Comparison of ENCODE assay signal across 14 mouse cellular contexts in genomic region chr4:135085077-135085853, GRCm38 (mm10). TPM values are rescaled to one million over a fixed set of nuclear protein-coding genes. Genes with fewer than 3 reads are reported as not detected.
DNase-seq lines count a peak whose midpoint lies in the region; ATAC-seq and TF ChIP-seq lines count a peak whose summit lies in the region.
"Had no signal": no experiment of that assay in that cellular context is flagged by ENCODE, and none has a peak within 500 bp of the region (broad histone marks: within the 10 kb centered on the region; RNA-seq: fewer than 3 reads in every experiment).

No protein-coding gene starts in this region.

- H3K4me2 ChIP-seq in liver, embryonic 14.5 days (ENCODE audit: low read depth), result no peak overlapping the region
- no peak overlapping the region for H3K4me2 ChIP-seq in liver, embryonic 12.5 days
- no peak overlapping the region for H3K4me2 ChIP-seq in CH12.LX (ENCODE audit: insufficient read depth, low read depth, poor library complexity, severe bottlenecking)
- H3K4me2 ChIP-seq: embryonic facial prominence, embryonic 15.5 days; hindbrain, embryonic 14.5 days; lung, embryonic 15.5 days had no signal

- WGBS in liver, embryonic 14.5 days (ENCODE audit: insufficient replicate concordance), result 31% methylated on average over 13 of the region's 13 CpGs
- 42% methylated on average over 13 of the region's 13 CpGs for WGBS in liver, embryonic 12.5 days (ENCODE audit: insufficient replicate concordance)

- no peak for DNase-seq in liver, embryonic 14.5 days (ENCODE audit: low read depth in 3 of 3, low spot score in 3 of 3)
- DNase-seq in CH12.LX (ENCODE audit: extremely low read depth), result no peak
- DNase-seq in ES-CJ7 (ENCODE audit: low read depth, low spot score), result peak; percentile 19
- peak; percentile 60 for DNase-seq in induced T-regulatory cell, adult 2 months (ENCODE audit: low read depth)
- no peak for DNase-seq in adrenal gland, postnatal 4 days (ENCODE audit: low spot score in 2 of 2)
- DNase-seq in left cerebral cortex, adult 11 months (ENCODE audit: low spot score), result no peak
- DNase-seq: cerebellum, postnatal 25 days; heart, adult 18-20 months; kidney, postnatal 14 days had no signal

- no peak for ATAC-seq in liver, embryonic 14.5 days (ENCODE audit: insufficient read depth)
- no peak for ATAC-seq in liver, embryonic 12.5 days

- TF ChIP-seq RAD21 in CH12.LX (IDR thresholded peaks at IDR 0.05; ENCODE audit: low read depth, low read length), result no peak

- dilution Hi-C loops in CH12.LX (cut with MboI; ENCODE audit: extremely low pct_ligation_motif_present, extremely low pct_unique_long_range_greater_than_20kb, low sequenced_read_pairs), result no loop called here

- H3K27ac ChIP-seq in liver, embryonic 14.5 days, result no peak overlapping the region
- H3K27ac ChIP-seq in liver, embryonic 12.5 days, result no peak overlapping the region
- no peak overlapping the region for H3K27ac ChIP-seq in CH12.LX (ENCODE audit: insufficient read depth, low read depth)
- H3K27ac ChIP-seq: embryonic facial prominence, embryonic 15.5 days; hindbrain, embryonic 14.5 days; lung, embryonic 15.5 days had no signal

- TF ChIP-seq EP300 in liver, embryonic 14.5 days (IDR thresholded peaks at IDR 0.05; ENCODE audit: low read depth), result no peak
- no peak for TF ChIP-seq EP300 in CH12.LX (IDR thresholded peaks at IDR 0.05; ENCODE audit: low read length)

- H3K79me2 ChIP-seq in CH12.LX (replicated peaks; ENCODE audit: control insufficient read depth, extremely low read depth, insufficient read depth, poor library complexity, severe bottlenecking), result no peaks in the 10 kb centered on the region

- no peaks in the 10 kb centered on the region for H3K27me3 ChIP-seq in liver, embryonic 14.5 days (ENCODE audit: control insufficient read depth, insufficient read depth, low read length)
- H3K27me3 ChIP-seq in liver, embryonic 12.5 days (replicated peaks), result peaks cover 9% of the 10 kb centered on the region
- H3K27me3 ChIP-seq in CH12.LX (replicated peaks), result no peaks in the 10 kb centered on the region
- H3K27me3 ChIP-seq: lung, embryonic 15.5 days had no signal

- no peaks in the 10 kb centered on the region for H3K9me3 ChIP-seq in liver, embryonic 14.5 days (ENCODE audit: control insufficient read depth, low read length)
- H3K9me3 ChIP-seq in liver, embryonic 12.5 days (replicated peaks), result no peaks in the 10 kb centered on the region
- H3K9me3 ChIP-seq in CH12.LX (replicated peaks; ENCODE audit: low read length), result peaks cover 3% of the 10 kb centered on the region
- H3K9me3 ChIP-seq: embryonic facial prominence, embryonic 15.5 days; lung, embryonic 15.5 days had no signal

- H3K36me3 ChIP-seq in liver, embryonic 14.5 days (replicated peaks; ENCODE audit: control insufficient read depth, insufficient read depth, low read depth), result no peaks in the 10 kb centered on the region
- H3K36me3 ChIP-seq in liver, embryonic 12.5 days, result no peaks in the 10 kb centered on the region
- H3K36me3 ChIP-seq in CH12.LX (replicated peaks in 1 of 2; ENCODE audit: control insufficient read depth in 1 of 2, insufficient read depth in 1 of 2, low read length in 1 of 2), result no peaks in the 10 kb centered on the region
- H3K36me3 ChIP-seq: embryonic facial prominence, embryonic 15.5 days; lung, embryonic 15.5 days had no signal

- TF ChIP-seq CTCF in liver, embryonic 14.5 days (IDR thresholded peaks at IDR 0.05; ENCODE audit: low read depth), result peak; percentile 72
- TF ChIP-seq CTCF in CH12.LX (conservative IDR thresholded peaks at IDR 0.05 in 1 of 2, IDR thresholded peaks at IDR 0.05 in 1 of 2; ENCODE audit: low read depth in 2 of 2, low read length in 2 of 2), result peak; percentile 50 to 55

- TF ChIP-seq POLR2A in CH12.LX (IDR thresholded peaks at IDR 0.05; ENCODE audit: low read depth, low read length), result no peak

- no peaks in the 10 kb centered on the region for H3K4me1 ChIP-seq in liver, embryonic 14.5 days (replicated peaks; ENCODE audit: control insufficient read depth in 2 of 2, insufficient read depth in 2 of 2, low read length in 1 of 2)
- no peaks in the 10 kb centered on the region for H3K4me1 ChIP-seq in liver, embryonic 12.5 days
- H3K4me1 ChIP-seq in CH12.LX (ENCODE audit: control insufficient read depth in 1 of 2, insufficient read depth in 2 of 2), result peaks cover 24 to 45% of the 10 kb centered on the region in 2 experiments
- H3K4me1 ChIP-seq: lung, embryonic 15.5 days had no signal

- in situ Hi-C loops in CH12.LX (cut with MboI; ENCODE audit: low pct_ligation_motif_present, low pct_unique_long_range_greater_than_20kb, low sequenced_read_pairs), result no loop called here

- no peak overlapping the region for H3K9ac ChIP-seq in liver, embryonic 14.5 days (replicated peaks)
- no peak overlapping the region for H3K9ac ChIP-seq in liver, embryonic 12.5 days
- no peak overlapping the region for H3K9ac ChIP-seq in CH12.LX (ENCODE audit: insufficient read depth, low read depth)
- H3K9ac ChIP-seq: embryonic facial prominence, embryonic 15.5 days; hindbrain, embryonic 14.5 days; lung, embryonic 15.5 days had no signal

- H3K4me3 ChIP-seq in liver, embryonic 14.5 days (ENCODE audit: insufficient read depth in 1 of 2, low read depth in 2 of 2, low read length in 2 of 2), result no peak overlapping the region
- no peak overlapping the region for H3K4me3 ChIP-seq in liver, embryonic 12.5 days
- H3K4me3 ChIP-seq in CH12.LX (replicated peaks in 1 of 3; ENCODE audit: low read depth in 2 of 3, low read length in 2 of 3, poor library complexity in 1 of 3), result no peak overlapping the region
- H3K4me3 ChIP-seq: embryonic facial prominence, embryonic 15.5 days; lung, embryonic 15.5 days had no signal

TF ChIP-seq in CH12.LX, 34 proteins besides CTCF, POLR2A, EP300 and RAD21:
- TF ChIP-seq ELF1 (IDR thresholded peaks at IDR 0.05; ENCODE audit: low read depth, low read length), result peak; percentile 50
- TF ChIP-seq HCFC1 (IDR thresholded peaks at IDR 0.05; ENCODE audit: low read depth, low read length), result no peak
TF ChIP-seq in CH12.LX: peak in this region for 1.

RNA-seq across cellular contexts. Expression of gene Runx3, which starts 35.2 kb away (rescaled TPM):
- polyA plus RNA-seq in liver, embryonic 14.5 days (2012; rRNA removed), result 1.2 and 1.3 TPM in 2 replicates
- 0.99 and 1.00 TPM in 2 replicates for polyA plus RNA-seq in liver, embryonic 14.5 days (2014; fragmentation: Nextera tagmentation; extraction: Ambion mirVana)
- polyA plus RNA-seq in liver, embryonic 12.5 days (2016; fragmentation: Nextera tagmentation; extraction: Ambion mirVana), result 0.51 and 0.54 TPM in 2 replicates
- total RNA-seq in CH12.LX (2012; rRNA removed) (13.7 and 19.7 TPM in 2 replicates), CH12.LX (2014; rRNA removed) (2.4 and 5.0 TPM in 2 replicates)
- polyA plus RNA-seq in CH12.LX (2012; ENCODE audit: insufficient read length, low read depth), result 48.0 and 61.1 TPM in 2 replicates
- total RNA-seq in adrenal gland, postnatal 4 days (2021), result 1 to 10 TPM; 1.3 to 1.7 TPM
- total RNA-seq: left cerebral cortex, postnatal 14 days had no signal
- polyA plus RNA-seq: hindbrain, embryonic 14.5 days had no signal

Comparison
In these comparisons a context has a peak if more than half of its experiments do, and no peak if none do; other contexts are left out.
1. DNase-seq: peak in ES-CJ7 (single experiment) and induced T-regulatory cell, adult 2 months (single experiment); none in liver, embryonic 14.5 days (0 of 3), CH12.LX (single experiment), adrenal gland, postnatal 4 days (0 of 2) and left cerebral cortex, adult 11 months (single experiment).
2. RNA of gene Runx3, which starts 35.2 kb away (polyA plus RNA-seq): 48.0 to 61.1 TPM in CH12.LX; 0.99 to 1.3 TPM in liver, embryonic 14.5 days and 0.51 to 0.54 TPM in liver, embryonic 12.5 days; every median in the first group is over 10 times any median in the second.